Mouse (Mus musculus) liver, embryonic 11.5 days (tissue): ENCODE data around the gene C530008M17Rik. TPM values are rescaled to one million over a fixed set of nuclear protein-coding genes. Genes with fewer than 3 reads are reported as not detected.
"Not testable (repeated sequence)": the region's sequence is repeated elsewhere in the genome, so short reads cannot be mapped to it uniquely, and the experiment has no call there.

ENCODE experiments used
- ATAC-seq: fragments of 200-750 bp; cut with Nextera tagmentation; replicated peaks from 2 replicates; pipeline ENCODE4 v1.8.0; 2017; ENCODE audit warnings: moderate number of reproducible peaks, mild to moderate bottlenecking, moderate TSS enrichment, moderate library complexity; ENCODE audit not compliant: low FRiP score
- DNase-seq: peaks from one replicate; pipeline ENCODE4 v3.0.0-alpha.2; 2017; ENCODE audit warnings: low spot score
- H3K27ac ChIP-seq: fragments of 300-500 bp; sonication (generic); 2 replicates; pipeline ENCODE4 v1.5.1; 2014; ENCODE audit warnings: mild to moderate bottlenecking, low read depth, low read length, control low read depth
- H3K27me3 ChIP-seq: fragments of 300-500 bp; sonication (generic); replicated peaks from 2 replicates; pipeline ENCODE4 v1.6.1; 2014; ENCODE audit warnings: low read length, mixed read lengths; ENCODE audit not compliant: control insufficient read depth, insufficient read depth
- H3K36me3 ChIP-seq: fragments of 300-500 bp; sonication (generic); 2 replicates; pipeline ENCODE4 v1.6.1; 2014; ENCODE audit warnings: mild to moderate bottlenecking, low read length, moderate library complexity, mixed read lengths; ENCODE audit not compliant: control insufficient read depth, insufficient read depth
- H3K4me1 ChIP-seq: fragments of 300-500 bp; sonication (generic); replicated peaks from 2 replicates; pipeline ENCODE4 v1.6.1; 2014; ENCODE audit warnings: low read length, mixed read lengths; ENCODE audit not compliant: control insufficient read depth, insufficient read depth
- H3K4me2 ChIP-seq: fragments of 300-500 bp; sonication (generic); 2 replicates; pipeline ENCODE4 v1.6.1; 2014; ENCODE audit warnings: mild to moderate bottlenecking, control low read depth, moderate library complexity
- H3K4me3 ChIP-seq: fragments of 300-500 bp; sonication (generic); 2 replicates; pipeline ENCODE4 v1.5.1; 2014; ENCODE audit warnings: low read depth, low read length, control low read depth
- H3K9ac ChIP-seq: fragments of 300-500 bp; sonication (generic); 2 replicates; pipeline ENCODE4 v1.6.1; 2014; ENCODE audit warnings: low read depth, low read length, control low read depth
- H3K9me3 ChIP-seq: fragments of 300-500 bp; sonication (generic); 2 replicates; pipeline ENCODE4 v1.6.1; 2016; ENCODE audit warnings: low read length, inconsistent platforms, mixed read lengths; ENCODE audit not compliant: control insufficient read depth
- WGBS: fragments of 180-500 bp; shearing (Covaris S2); extraction: QIAGEN DNeasy Blood & Tissue Kit; methylation state at CpG from one replicate; pipeline ENCODE4 v1.1.7; 2014; 5-methylcytosine and 5-hydroxymethylcytosine counted together
- polyA plus RNA-seq: library from polyadenylated mRNA; unstranded; fragments of >200 nt; fragmentation: Nextera tagmentation; extraction: Ambion mirVana; gene quantifications from 2 replicates; pipeline ENCODE4 v1.2.1, GENCODE M21; 2014

Gene C530008M17Rik
- polyA plus RNA-seq, 1 experiment from 2014 or later: 10.8 TPM

DNA sequence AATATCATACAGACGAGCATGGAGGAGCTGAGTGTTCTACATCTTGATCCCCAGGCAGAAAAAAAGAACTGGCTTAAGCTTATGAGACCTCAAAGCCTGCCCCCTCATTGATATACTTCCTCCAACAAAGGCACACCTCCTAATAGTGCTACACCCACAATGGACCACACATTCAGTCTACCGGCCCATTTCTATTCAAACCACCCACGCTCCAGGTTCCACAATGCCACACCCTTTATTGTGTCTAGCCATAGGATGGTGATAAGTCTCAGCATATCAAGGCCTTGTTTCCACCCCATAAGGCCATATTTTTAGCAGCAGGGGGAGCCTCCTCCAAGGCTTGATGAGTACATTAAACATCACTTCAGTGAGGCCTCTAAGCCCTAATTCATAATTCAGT is 254.5 kb downstream of the C530008M17Rik start:
- ATAC-seq: no peak
- WGBS: 71% methylated on average over 3 of the region's 3 CpGs

GRCm38 (mm10) chr5:76912522-76912921 is 256.2 kb downstream of the C530008M17Rik start:
- not testable (repeated sequence) for H3K4me3 ChIP-seq, DNase-seq
- WGBS: 94% methylated on average over 5 of the region's 5 CpGs

More for the DNA sequence above, 254.5 kb downstream of the C530008M17Rik start:
- no peaks in the 10 kb centered on the region for H3K27me3 ChIP-seq
- H3K4me3 ChIP-seq: no peak overlapping the region
- no peak overlapping the region for H3K4me2 ChIP-seq
- no peak for DNase-seq
- H3K27ac ChIP-seq: no peak overlapping the region
- peaks cover 9% of the 10 kb centered on the region; the same call in 1 of the 2 replicates for H3K36me3 ChIP-seq
- H3K4me1 ChIP-seq: peaks cover 12% of the 10 kb centered on the region
- H3K9me3 ChIP-seq: no peaks in the 10 kb centered on the region
- H3K9ac ChIP-seq: no peak overlapping the region

GRCm38 (mm10) chr5:76922833-76923232 is 266.5 kb downstream of the C530008M17Rik start:
- Histone ChIP-seq H3K4me3 (no peak overlapping the region), H3K4me2 (no peak overlapping the region), H3K27ac (no peak overlapping the region), H3K27me3 (no peaks in the 10 kb centered on the region), H3K9ac (no peak overlapping the region), H3K36me3 (peaks cover 44% of the 10 kb centered on the region), H3K4me1 (no peaks in the 10 kb centered on the region), H3K9me3 (no peaks in the 10 kb centered on the region)
- WGBS: 85% methylated on average over 4 of the region's 4 CpGs
- ATAC-seq (no peak), DNase-seq (no peak)

More at GRCm38 (mm10) chr5:76912522-76912921, 256.2 kb downstream of the C530008M17Rik start:
- not testable (repeated sequence) for H3K9ac ChIP-seq, H3K27ac ChIP-seq, H3K4me2 ChIP-seq, ATAC-seq, H3K4me1 ChIP-seq, H3K27me3 ChIP-seq, H3K9me3 ChIP-seq
- peaks cover 12% of the 10 kb centered on the region for H3K36me3 ChIP-seq

Other genes with a start within 250 kb of the C530008M17Rik start
- gene Gm7271, start 172.5 kb upstream of the C530008M17Rik start, polyA plus RNA-seq: not detected in 2 replicates
- 28.3 and 33.1 TPM in 2 replicates for gene Exoc1, start 127.2 kb upstream of the C530008M17Rik start, polyA plus RNA-seq
- gene Cep135, start 67.8 kb upstream of the C530008M17Rik start, polyA plus RNA-seq: 8.4 and 8.7 TPM in 2 replicates
- 17.1 and 20.7 TPM in 2 replicates for gene Aasdh, start 249.0 kb downstream of the C530008M17Rik start, polyA plus RNA-seq